Mouse (Mus musculus) CH12.LX (cell line): ENCODE results near the gene Miga2.

ENCODE experiments used
- CHD1 ChIP-seq: IDR thresholded peaks from 2 replicates; pipeline ENCODE4 v1.6.1; 2012; ENCODE audit warnings: low read depth, low read length, improper control_type of control experiment, inconsistent platforms
- CHD2 ChIP-seq: IDR thresholded peaks from 2 replicates; pipeline ENCODE4 v1.6.1; 2011; ENCODE audit warnings: low read length, improper control_type of control experiment
- CTCF ChIP-seq, 2 experiments: IDR thresholded peaks in 1 of 2; conservative IDR thresholded peaks in 1 of 2; 2 replicates each; pipeline ENCODE4 v1.5.1; 2011 to 2012; ENCODE audit warnings: low read depth in 2 of 2, low read length in 2 of 2, improper control_type of control experiment in 1 of 2, inconsistent platforms in 1 of 2, mild to moderate bottlenecking in 1 of 2, moderate library complexity in 1 of 2
- ELF1 ChIP-seq: IDR thresholded peaks from 2 replicates; pipeline ENCODE4 v1.6.1; 2014; ENCODE audit warnings: low read depth, mild to moderate bottlenecking, inconsistent platforms, low read length, improper control_type of control experiment
- ETS1 ChIP-seq: conservative IDR thresholded peaks from 2 replicates; pipeline ENCODE4 v1.6.1; 2012; ENCODE audit warnings: low read depth, mild to moderate bottlenecking, inconsistent platforms, low read length, improper control_type of control experiment, moderate library complexity
- GABPA ChIP-seq: IDR thresholded peaks from 2 replicates; pipeline ENCODE4 v1.6.1; 2012; ENCODE audit warnings: low read depth, low read length, improper control_type of control experiment, inconsistent platforms; ENCODE audit not compliant: insufficient replicate concordance
- NRF1 ChIP-seq: IDR thresholded peaks from 2 replicates; pipeline ENCODE4 v1.6.1; 2014; ENCODE audit warnings: low read depth, mild to moderate bottlenecking, inconsistent platforms, low read length, improper control_type of control experiment, moderate library complexity
- POLR2A ChIP-seq: IDR thresholded peaks from 2 replicates; pipeline ENCODE4 v1.6.1; 2011; ENCODE audit warnings: low read depth, mild to moderate bottlenecking, improper control_type of control experiment, low read length

- no peak for TF ChIP-seq CHD2
- no peak for TF ChIP-seq CHD1
- TF ChIP-seq CTCF (conservative IDR thresholded peaks at IDR 0.05 in 1 of 2, IDR thresholded peaks at IDR 0.05 in 1 of 2; ENCODE audit: low read depth in 2 of 2, low read length in 2 of 2), result no peak
- TF ChIP-seq NRF1, result no peak
- no peak for TF ChIP-seq GABPA
- TF ChIP-seq POLR2A, result no peak
- TF ChIP-seq ETS1, result no peak
- TF ChIP-seq ELF1, result no peak
Measured at GRCm38 (mm10) chr2:30336174-30336915, 27.7 kb upstream of the Miga2 start.
